Mouse (Mus musculus): ENCODE measurements at regions not wholly inside any gene's neighbourhood (a gene's known extent, or its start where the extent isn't known, plus 50 kb on each side); places are given as distances from the start of the nearest gene placed in this dataset.

GRCm38 (mm10) chr4:95208827-95209226, 156.8 kb upstream of the Jun start:
- ATAC-seq (replicated peaks; ENCODE audit: low FRiP score, poor library complexity, severe bottlenecking), result no peak

- ATAC-seq (replicated peaks; ENCODE audit: low FRiP score, poor library complexity, severe bottlenecking), result no peak
These were observed 157.5 kb upstream of the Jun start for GRCm38 (mm10) chr4:95209322-95210119.

- ATAC-seq (replicated peaks; ENCODE audit: low FRiP score, poor library complexity, severe bottlenecking), result no peak
These were observed 160.5 kb upstream of the Jun start for GRCm38 (mm10) chr4:95212561-95212960.

GRCm38 (mm10) chr4:95213026-95213425, 161.0 kb upstream of the Jun start:
- no peak for ATAC-seq (replicated peaks; ENCODE audit: low FRiP score, poor library complexity, severe bottlenecking)

- ATAC-seq (replicated peaks; ENCODE audit: low FRiP score, poor library complexity, severe bottlenecking), result no peak
These were observed 162.0 kb upstream of the Jun start for GRCm38 (mm10) chr4:95214026-95214425.

- no peak for ATAC-seq (replicated peaks; ENCODE audit: low FRiP score, poor library complexity, severe bottlenecking)
These were observed 163.2 kb upstream of the Jun start for GRCm38 (mm10) chr4:95215187-95215586.

- no peak for ATAC-seq (replicated peaks; ENCODE audit: low FRiP score, poor library complexity, severe bottlenecking)
These were observed 178.4 kb upstream of the Jun start for GRCm38 (mm10) chr4:95230461-95230860.

- no peak for ATAC-seq (replicated peaks; ENCODE audit: low FRiP score, poor library complexity, severe bottlenecking)
These were observed 181.0 kb upstream of the Jun start for GRCm38 (mm10) chr4:95233034-95233433.

- no peak for ATAC-seq (replicated peaks; ENCODE audit: low FRiP score, poor library complexity, severe bottlenecking)
These were observed 182.1 kb upstream of the Jun start for GRCm38 (mm10) chr4:95234030-95234555.

- no peak for ATAC-seq (replicated peaks; ENCODE audit: low FRiP score, poor library complexity, severe bottlenecking)
These were observed 196.0 kb upstream of the Jun start for GRCm38 (mm10) chr4:95247977-95248376.

- no peak for ATAC-seq (replicated peaks; ENCODE audit: low FRiP score, poor library complexity, severe bottlenecking)
These were observed 197.0 kb upstream of the Jun start for GRCm38 (mm10) chr4:95249031-95249430.

GRCm38 (mm10) chr4:95250083-95250482, 198.1 kb upstream of the Jun start:
- no peak for ATAC-seq (replicated peaks; ENCODE audit: low FRiP score, poor library complexity, severe bottlenecking)

GRCm38 (mm10) chr4:95269766-95270165, 217.7 kb upstream of the Jun start:
- no peak for ATAC-seq (replicated peaks; ENCODE audit: low FRiP score, poor library complexity, severe bottlenecking)

- no peak for ATAC-seq (replicated peaks; ENCODE audit: low FRiP score, poor library complexity, severe bottlenecking)
These were observed 218.4 kb upstream of the Jun start for GRCm38 (mm10) chr4:95270389-95270788.

- ATAC-seq (replicated peaks; ENCODE audit: low FRiP score, poor library complexity, severe bottlenecking), result no peak
These were observed 224.2 kb upstream of the Jun start for GRCm38 (mm10) chr4:95276231-95276630.

GRCm38 (mm10) chr4:95277989-95278713, 226.1 kb upstream of the Jun start:
- no peak for ATAC-seq (replicated peaks; ENCODE audit: low FRiP score, poor library complexity, severe bottlenecking)

GRCm38 (mm10) chr4:95278714-95279095, 226.7 kb upstream of the Jun start:
- ATAC-seq (replicated peaks; ENCODE audit: low FRiP score, poor library complexity, severe bottlenecking), result no peak

- no peak for ATAC-seq (replicated peaks; ENCODE audit: low FRiP score, poor library complexity, severe bottlenecking)
These were observed 227.2 kb upstream of the Jun start for GRCm38 (mm10) chr4:95279200-95279599.

- ATAC-seq (replicated peaks; ENCODE audit: low FRiP score, poor library complexity, severe bottlenecking), result no peak
These were observed 230.1 kb upstream of the Jun start for GRCm38 (mm10) chr4:95282083-95282482.

- no peak for ATAC-seq (replicated peaks; ENCODE audit: low FRiP score, poor library complexity, severe bottlenecking)
These were observed 231.8 kb upstream of the Jun start for GRCm38 (mm10) chr4:95283789-95284188.

GRCm38 (mm10) chr4:95284192-95284591, 232.2 kb upstream of the Jun start:
- no peak for ATAC-seq (replicated peaks; ENCODE audit: low FRiP score, poor library complexity, severe bottlenecking)
